In genomic region chr2:154465914-154466335, GRCm38 (mm10) we compare ENCODE assay signal across 12 mouse cellular contexts. TPM values are rescaled to one million over a fixed set of nuclear protein-coding genes. Genes with fewer than 3 reads are reported as not detected.
DNase-seq lines count a peak whose midpoint lies in the region; ATAC-seq and TF ChIP-seq lines count a peak whose summit lies in the region.
"Had no signal": no experiment of that assay in that cellular context is flagged by ENCODE, and none has a peak within 500 bp of the region (broad histone marks: within the 10 kb centered on the region; RNA-seq: fewer than 3 reads in every experiment).

No protein-coding gene starts in this region.

- H3K4me2 ChIP-seq in hindbrain, embryonic 13.5 days, result no peak overlapping the region
- no peak overlapping the region for H3K4me2 ChIP-seq in neural tube, embryonic 12.5 days (replicated peaks)
- H3K4me2 ChIP-seq: heart, embryonic 12.5 days had no signal

- peak; percentile 26 for DNase-seq in embryo, embryonic 11.5 days (ENCODE audit: low read depth, low spot score)
- no peak for DNase-seq in right cerebral cortex, adult 18-20 months
- DNase-seq in ovary, adult 18-20 months (ENCODE audit: low spot score), result no peak
- DNase-seq in yolk sac, embryonic 10.5 days (ENCODE audit: low spot score), result no peak
- DNase-seq in kidney, postnatal 25 days, result no peak
- DNase-seq: adrenal gland, postnatal 36 days; cerebellum, postnatal 25 days; kidney, postnatal 14 days had no signal

- peak; percentile 52 for ATAC-seq in hindbrain, embryonic 13.5 days (ENCODE audit: low FRiP score)
- peak; percentile 87 for ATAC-seq in neural tube, embryonic 12.5 days (ENCODE audit: low FRiP score, low read depth)

- no peak for TF ChIP-seq CTCF in ES-Bruce4 (IDR thresholded peaks at IDR 0.05; ENCODE audit: low read depth, low read length)

- H3K4me1 ChIP-seq in ES-Bruce4 (ENCODE audit: control insufficient read depth, insufficient read depth, low read length), result peaks cover 12% of the 10 kb centered on the region
- H3K4me1 ChIP-seq in hindbrain, embryonic 13.5 days (replicated peaks), result peaks cover 21% of the 10 kb centered on the region
- peaks cover 22% of the 10 kb centered on the region for H3K4me1 ChIP-seq in neural tube, embryonic 12.5 days

- TF ChIP-seq POLR2A in ES-Bruce4 (IDR thresholded peaks at IDR 0.05; ENCODE audit: insufficient read depth, low read length), result no peak

- WGBS in hindbrain, embryonic 13.5 days, result 42% methylated on average over 1 of the region's 1 CpGs
- 30% methylated on average over 1 of the region's 1 CpGs for WGBS in neural tube, embryonic 12.5 days

- no peak overlapping the region for H3K9ac ChIP-seq in ES-Bruce4 (ENCODE audit: low read depth, poor library complexity, severe bottlenecking)
- H3K9ac ChIP-seq in hindbrain, embryonic 13.5 days, result no peak overlapping the region
- no peak overlapping the region for H3K9ac ChIP-seq in neural tube, embryonic 12.5 days
- H3K9ac ChIP-seq: heart, embryonic 12.5 days had no signal

- no peaks in the 10 kb centered on the region for H3K27me3 ChIP-seq in ES-Bruce4 (ENCODE audit: control insufficient read depth, insufficient read depth, low read length, poor library complexity, severe bottlenecking)
- H3K27me3 ChIP-seq in hindbrain, embryonic 13.5 days, result no peaks in the 10 kb centered on the region
- no peaks in the 10 kb centered on the region for H3K27me3 ChIP-seq in neural tube, embryonic 12.5 days (replicated peaks)
- H3K27me3 ChIP-seq: heart, embryonic 12.5 days had no signal

- H3K36me3 ChIP-seq in ES-Bruce4 (ENCODE audit: control insufficient read depth, insufficient read depth, low read length, poor library complexity, severe bottlenecking), result peaks cover 6% of the 10 kb centered on the region
- no peaks in the 10 kb centered on the region for H3K36me3 ChIP-seq in hindbrain, embryonic 13.5 days
- H3K36me3 ChIP-seq in neural tube, embryonic 12.5 days, result 0 out of 2 replicates have a peak, but pooled peaks cover 6% of the 10 kb centered on the region

- peaks cover 11% of the 10 kb centered on the region for H3K9me3 ChIP-seq in ES-Bruce4 (replicated peaks; ENCODE audit: control insufficient read depth, insufficient read depth, low read length, poor library complexity, severe bottlenecking)
- H3K9me3 ChIP-seq in hindbrain, embryonic 13.5 days, result no peaks in the 10 kb centered on the region
- H3K9me3 ChIP-seq in neural tube, embryonic 12.5 days, result no peaks in the 10 kb centered on the region
- H3K9me3 ChIP-seq: heart, embryonic 12.5 days had no signal

- no peak overlapping the region for H3K27ac ChIP-seq in ES-Bruce4 (ENCODE audit: insufficient read depth, low read length)
- H3K27ac ChIP-seq in hindbrain, embryonic 13.5 days, result peak overlapping the region; percentile 50; the same call in 1 of the 2 replicates
- H3K27ac ChIP-seq in neural tube, embryonic 12.5 days, result no peak overlapping the region

- no peak overlapping the region for H3K4me3 ChIP-seq in ES-Bruce4 (ENCODE audit: low read depth, low read length)
- H3K4me3 ChIP-seq in hindbrain, embryonic 13.5 days, result no peak overlapping the region
- no peak overlapping the region for H3K4me3 ChIP-seq in neural tube, embryonic 12.5 days
- H3K4me3 ChIP-seq: heart, embryonic 12.5 days had no signal

- TF ChIP-seq EP300 in ES-Bruce4 (IDR thresholded peaks at IDR 0.05; ENCODE audit: insufficient read depth, low read depth, low read length), result peak; percentile 99

RNA-seq across cellular contexts. Expression of gene Cbfa2t2, which starts 29.6 kb away (rescaled TPM):
- 79.9 and 89.5 TPM in 2 replicates for polyA plus RNA-seq in ES-Bruce4 (2011; ENCODE audit: insufficient read depth, insufficient read length, low read depth, missing spikeins)
- 56.1 and 58.7 TPM in 2 replicates for polyA plus RNA-seq in hindbrain, embryonic 13.5 days (2015; fragmentation: Nextera tagmentation; extraction: Ambion mirVana)
- polyA plus RNA-seq in neural tube, embryonic 12.5 days (2016; fragmentation: Nextera tagmentation; extraction: Ambion mirVana), result 62.4 and 67.0 TPM in 2 replicates

RNA-seq across cellular contexts. Expression of gene Snta1, which starts 58.0 kb away (rescaled TPM):
- polyA plus RNA-seq in ES-Bruce4 (2011; ENCODE audit: insufficient read depth, insufficient read length, low read depth, missing spikeins), result 11.7 and 13.5 TPM in 2 replicates
- polyA plus RNA-seq in hindbrain, embryonic 13.5 days (2015; fragmentation: Nextera tagmentation; extraction: Ambion mirVana), result 7.4 and 7.6 TPM in 2 replicates
- 7.3 and 8.6 TPM in 2 replicates for polyA plus RNA-seq in neural tube, embryonic 12.5 days (2016; fragmentation: Nextera tagmentation; extraction: Ambion mirVana)
